Mouse (Mus musculus): ENCODE data around the gene Wnt2.

Wnt2 gene

DNA sequence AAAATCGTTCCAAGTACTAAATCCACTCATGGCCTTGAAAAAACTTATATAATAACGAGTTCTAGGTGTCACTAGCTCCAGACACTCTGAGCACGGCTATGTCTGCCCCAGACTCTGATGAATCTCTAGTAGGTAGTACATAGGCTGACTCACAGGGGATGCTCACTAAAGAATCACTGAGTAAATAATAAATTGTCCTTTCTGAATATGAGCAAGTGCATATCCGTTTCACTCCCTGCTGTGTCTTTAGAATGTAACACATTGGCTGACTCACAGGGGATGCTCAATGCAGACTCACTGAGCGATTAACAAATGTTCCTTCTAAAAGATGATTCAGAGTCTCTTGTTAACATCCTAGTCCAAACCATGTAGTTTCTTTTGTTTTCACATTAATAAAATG is 52.1 kb downstream of the Wnt2 start:
- no peak for DNase-seq (ENCODE audit: low spot score in 2 of 2)

DNA sequence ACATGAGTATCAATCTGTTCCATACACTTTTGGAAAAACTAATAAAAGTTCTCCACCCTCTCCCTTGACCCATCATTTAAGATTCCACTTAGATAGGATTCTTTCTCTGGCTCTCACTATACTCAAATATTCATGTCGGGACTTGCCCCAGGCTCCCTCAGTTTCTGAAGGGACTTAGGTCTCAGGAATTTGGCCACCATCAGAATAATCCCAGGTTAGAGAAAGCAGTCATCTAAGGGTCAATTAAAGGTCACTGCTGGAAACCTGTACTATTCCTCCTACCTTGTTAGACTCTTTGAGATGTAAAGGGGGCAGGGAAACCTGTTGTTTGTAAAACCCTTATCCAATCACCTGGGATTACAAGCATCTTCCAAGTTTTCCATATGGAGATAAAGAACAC is 53.2 kb downstream of the Wnt2 start:
- no peak for DNase-seq (ENCODE audit: low spot score in 2 of 2)

DNA sequence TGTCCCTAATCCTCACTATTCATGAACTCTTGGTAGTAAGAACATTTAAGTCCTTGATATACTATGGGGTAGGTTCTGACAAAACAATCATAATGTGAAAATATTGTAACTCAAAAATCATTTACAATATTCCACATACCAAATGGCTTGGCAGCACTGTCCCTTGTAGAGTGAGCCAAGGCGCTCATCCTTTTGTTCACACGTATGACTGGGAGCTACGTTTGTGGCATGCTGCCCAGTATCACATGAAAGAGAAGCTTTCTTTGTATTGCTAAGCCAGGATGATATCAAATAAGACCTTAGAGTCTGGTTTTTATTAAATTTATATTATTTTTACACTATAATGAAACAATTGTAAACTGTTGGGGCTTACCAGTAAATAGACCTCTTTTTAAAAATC is 56.0 kb downstream of the Wnt2 start:
- DNase-seq (ENCODE audit: low spot score in 2 of 2) = no peak

DNA sequence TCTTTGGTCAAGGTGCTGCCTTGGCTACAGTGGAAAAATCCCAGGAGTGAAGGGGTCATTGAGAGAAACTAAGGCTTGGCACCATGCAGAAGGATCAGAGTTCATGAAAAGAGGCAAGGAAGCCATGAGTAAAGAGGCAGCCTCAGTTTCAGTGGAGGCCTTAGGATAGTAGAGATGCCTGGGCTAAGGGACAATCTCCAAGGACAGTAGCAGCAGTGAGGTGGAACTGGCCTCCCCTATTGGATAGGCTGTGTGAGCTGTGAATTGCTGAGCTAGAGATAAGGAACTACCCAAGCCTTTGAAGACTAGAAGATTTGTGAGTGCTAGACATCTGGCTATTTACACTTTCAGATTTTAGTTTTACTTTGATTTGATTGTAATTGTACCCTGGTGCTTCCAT is 59.0 kb downstream of the Wnt2 start:
- DNase-seq (ENCODE audit: low spot score in 2 of 2) = no peak

DNA sequence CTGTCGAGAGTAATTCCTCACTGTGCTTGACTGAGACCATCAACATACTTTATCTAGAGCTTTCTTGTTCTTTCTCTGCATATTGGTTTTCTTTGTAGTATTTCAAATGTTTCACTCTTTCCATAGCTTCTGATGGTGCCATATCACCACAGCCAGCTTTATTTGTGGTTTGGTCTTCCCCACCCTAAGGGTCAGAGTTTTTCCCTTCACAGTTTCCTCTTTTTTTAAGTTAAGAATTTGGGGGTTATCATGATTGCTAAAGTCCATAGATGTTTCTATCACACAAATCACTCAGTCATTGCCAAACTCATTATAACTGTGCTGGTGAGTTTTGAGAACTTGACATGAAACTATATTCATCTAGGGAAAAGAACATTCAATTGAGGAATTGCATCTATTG is 60.6 kb downstream of the Wnt2 start:
- DNase-seq (ENCODE audit: low spot score in 2 of 2) = no peak

DNA sequence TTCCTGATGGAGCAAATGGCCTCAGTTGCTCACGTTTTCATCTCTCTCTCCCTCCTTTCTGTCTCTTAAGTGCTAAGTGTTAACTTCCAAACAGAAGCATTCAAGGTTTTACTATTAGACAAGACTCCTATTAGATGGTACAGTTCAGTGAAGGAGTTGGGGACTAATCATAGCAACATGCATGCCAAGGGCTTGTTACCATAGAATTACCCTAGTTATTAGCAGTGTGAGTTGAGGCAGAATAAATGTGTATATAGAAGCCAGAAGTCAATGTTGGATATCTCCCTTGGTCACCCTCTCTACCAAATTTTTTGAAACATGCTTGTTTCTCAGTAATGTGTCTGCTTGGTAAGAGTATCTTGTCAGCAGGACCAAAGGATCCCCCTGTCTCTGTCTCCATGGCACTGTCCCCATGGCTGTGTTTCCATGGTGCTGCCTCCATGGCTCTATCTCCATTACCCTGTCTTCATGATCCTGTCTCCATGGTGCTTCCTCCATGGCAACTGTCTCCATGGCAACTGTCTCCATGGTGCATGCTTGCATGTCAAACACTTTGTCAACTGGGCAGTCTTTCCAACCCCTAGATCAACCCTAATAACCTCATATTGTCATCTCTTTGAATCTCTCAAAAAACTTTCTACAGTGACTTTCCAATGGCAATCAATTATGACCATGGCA is 61.8 kb downstream of the Wnt2 start:
- DNase-seq (ENCODE audit: low spot score in 2 of 2) = no peak

DNA sequence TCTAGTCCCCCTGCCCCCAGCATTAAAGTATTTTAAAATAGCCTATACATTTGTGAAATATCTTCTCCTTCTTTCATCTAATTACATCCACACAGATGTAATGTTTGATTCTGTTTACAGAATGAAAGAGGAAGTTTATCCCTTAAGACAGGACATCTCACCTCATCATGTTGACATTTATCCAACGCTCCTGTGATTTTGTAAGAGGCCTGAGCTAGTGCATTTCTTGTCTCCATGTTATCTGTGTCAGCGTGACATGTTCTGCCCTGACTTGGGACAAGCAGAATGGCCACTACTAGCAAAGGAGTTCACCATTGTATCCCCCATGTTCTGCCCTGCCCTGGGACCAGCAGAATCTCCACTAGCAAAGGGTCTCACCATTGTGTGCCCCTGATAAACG is 66.9 kb downstream of the Wnt2 start:
- DNase-seq (ENCODE audit: low spot score in 2 of 2) = no peak

DNA sequence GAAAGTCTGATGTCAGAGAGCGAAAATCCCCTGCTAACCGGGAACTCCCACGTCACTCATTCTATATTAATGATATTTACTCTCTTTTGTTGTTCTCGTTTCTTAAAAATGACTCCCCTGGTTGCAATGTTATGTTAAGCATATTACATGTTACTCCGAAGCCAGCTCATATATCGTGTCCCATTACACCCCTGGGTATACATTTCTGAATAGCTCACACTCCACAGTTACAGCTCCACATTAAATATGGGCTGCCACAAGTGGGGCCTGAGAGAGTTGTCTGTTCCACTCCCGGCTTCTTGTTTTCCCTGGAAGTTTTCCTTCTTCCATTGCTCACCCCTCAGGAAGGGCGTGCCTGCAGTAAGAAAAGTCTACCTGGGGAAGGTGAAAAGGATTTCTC is 78.6 kb downstream of the Wnt2 start:
- DNase-seq (ENCODE audit: low spot score in 2 of 2) = no peak

DNA sequence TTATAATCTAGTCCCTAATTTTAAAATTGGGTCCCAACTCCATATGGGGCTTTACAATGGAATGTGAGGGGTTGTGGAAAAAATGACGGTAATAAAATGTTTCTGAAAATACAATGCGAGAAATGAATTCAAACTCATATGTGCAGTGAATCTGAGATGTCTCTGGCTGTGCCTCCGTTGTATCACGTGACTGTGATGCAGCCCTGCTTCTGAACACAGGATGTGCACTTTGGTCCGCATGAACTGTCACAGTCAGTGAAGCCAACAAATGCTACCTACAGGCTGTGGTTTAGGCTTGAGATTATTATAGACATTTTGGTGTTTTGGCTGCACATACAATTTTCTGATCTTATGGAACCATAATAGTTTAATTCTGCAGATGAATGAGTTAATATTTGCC is 81.3 kb downstream of the Wnt2 start:
- no peak for DNase-seq (ENCODE audit: low spot score in 2 of 2)

DNA sequence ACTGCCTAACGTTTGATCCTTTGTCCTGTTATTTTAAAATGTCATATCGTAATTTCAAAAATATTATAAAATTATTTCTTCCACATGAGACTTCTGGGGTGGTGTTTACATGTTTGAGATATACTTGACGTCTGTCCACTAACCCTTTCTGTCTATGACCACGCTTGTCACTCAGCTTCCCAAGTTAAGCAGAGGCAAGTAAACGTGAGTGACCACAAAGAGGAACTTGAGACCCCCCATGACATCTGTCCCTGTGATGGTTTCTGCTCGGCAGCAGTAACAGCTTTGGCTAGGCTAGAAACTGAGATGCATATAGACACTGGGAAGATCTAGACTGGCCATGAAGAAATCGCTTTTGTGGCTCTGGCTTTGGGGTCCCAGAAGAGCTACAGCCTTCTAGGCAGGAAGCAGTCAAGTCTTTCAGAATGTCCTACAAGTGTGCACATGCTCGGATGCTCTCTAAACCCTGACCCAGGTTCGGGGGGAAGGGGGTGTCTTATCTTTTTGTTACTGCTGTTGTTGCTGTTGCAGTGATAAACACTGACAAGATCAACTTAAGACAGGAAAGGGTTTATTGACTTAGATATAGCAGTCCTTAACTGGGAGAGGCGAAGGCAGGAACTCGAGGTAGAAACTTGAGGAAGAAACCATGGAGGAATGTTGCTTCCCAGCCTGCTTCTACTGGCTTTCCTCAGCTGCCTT is 83.1 kb downstream of the Wnt2 start:
- DNase-seq (ENCODE audit: low spot score in 2 of 2) = no peak

DNA sequence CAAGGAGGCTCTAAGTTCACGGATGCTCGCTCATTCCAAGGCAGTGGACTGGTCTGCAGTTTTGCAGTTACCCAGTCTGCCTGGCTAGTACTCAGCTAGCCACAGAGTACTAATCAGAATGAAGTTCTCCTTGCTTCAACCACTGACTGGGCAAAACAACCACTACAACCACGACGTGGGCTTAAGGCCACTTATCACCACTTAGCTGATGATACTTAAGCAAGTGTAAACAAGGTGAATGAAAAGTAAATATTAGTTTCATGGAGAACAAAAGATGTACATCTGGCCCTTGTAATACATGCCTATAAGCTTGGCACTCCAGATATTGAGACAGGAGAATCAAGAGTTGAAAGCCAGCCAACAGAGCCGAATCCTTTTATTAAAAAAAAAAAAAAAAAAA is 83.9 kb downstream of the Wnt2 start:
- DNase-seq (ENCODE audit: low spot score in 2 of 2) = no peak

DNA sequence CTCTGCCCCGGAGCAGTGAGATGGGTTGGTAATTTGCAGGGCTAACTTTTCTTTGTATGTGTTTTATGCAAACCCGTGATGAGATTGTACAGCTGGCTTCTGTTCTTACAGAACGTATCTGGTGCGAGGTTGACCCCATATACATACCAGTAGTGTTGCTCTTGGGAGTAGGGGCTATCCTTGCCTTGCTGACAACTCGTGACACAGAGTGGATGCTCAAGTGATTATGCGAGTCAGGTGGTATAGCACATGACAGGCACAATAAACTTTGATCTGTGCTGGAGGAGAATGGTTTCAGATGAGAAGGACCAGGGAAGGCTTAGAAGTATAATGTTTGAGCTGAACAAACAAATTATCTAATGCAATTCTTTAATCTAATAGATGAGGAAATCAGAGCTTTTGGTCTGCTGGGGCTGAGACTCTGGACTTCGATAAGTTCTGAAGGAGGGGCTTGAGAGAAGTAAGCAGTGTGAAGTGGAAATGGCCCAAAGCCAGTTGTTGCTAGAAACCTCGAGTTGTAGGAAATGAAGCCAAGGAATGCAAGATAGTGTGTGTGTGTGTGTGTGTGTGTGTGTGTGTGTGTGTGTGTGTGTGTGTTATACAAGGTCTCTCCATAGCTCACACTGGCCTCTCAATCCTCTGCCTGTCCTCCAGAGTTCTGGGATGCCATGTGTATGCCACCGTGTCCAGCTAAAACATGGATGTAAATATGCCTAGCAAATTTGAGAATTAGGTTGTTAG is 86.3 kb downstream of the Wnt2 start:
- DNase-seq (ENCODE audit: low spot score in 2 of 2) = no peak

DNA sequence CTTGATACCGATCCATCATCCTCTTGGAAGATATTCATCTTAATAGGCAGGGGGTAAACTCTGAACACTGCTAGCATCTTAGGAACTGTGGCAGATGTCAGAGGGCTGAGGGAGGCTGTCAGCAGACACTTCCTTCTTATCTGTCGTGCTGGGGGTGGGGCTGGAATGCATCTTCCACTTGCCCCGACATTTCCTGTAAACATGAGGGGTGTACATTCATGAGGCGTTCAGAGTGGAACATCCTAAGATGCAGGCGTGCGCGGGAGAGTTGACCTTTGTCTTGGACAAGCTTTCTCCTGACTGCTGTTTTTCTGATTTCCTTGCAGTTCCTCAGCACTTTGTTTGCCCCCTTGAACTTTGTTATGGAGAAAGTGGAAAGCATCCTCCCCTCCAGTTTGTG is 88.0 kb downstream of the Wnt2 start:
- DNase-seq (ENCODE audit: low spot score in 2 of 2) = no peak

DNA sequence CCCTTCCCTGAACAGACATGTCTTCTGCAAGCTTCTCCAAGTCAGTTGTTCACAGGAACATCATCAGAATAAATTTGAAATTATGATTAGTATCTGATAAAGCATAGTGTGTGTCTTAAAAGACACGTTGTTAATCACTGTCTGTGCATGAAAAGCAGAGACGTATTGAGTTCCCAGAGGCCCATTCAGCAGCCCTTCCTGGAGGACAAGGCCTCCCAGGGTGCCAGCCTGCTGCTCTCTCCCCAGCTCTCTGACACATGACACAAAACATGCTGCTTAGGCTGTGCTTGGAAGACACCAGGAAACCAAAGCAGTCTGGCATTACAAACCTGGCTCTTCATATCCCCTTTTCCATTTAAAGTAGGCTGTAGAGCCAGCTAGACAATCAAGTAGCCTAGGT is 88.5 kb downstream of the Wnt2 start:
- no peak for DNase-seq (ENCODE audit: low spot score in 2 of 2)
